Mouse (Mus musculus) hindbrain, embryonic 12.5 days (tissue): ENCODE results near the gene Klrd1. TPM values are rescaled to one million over a fixed set of nuclear protein-coding genes. Genes with fewer than 3 reads are reported as not detected.

Experiments
- ATAC-seq: fragments of 200-750 bp; cut with Nextera tagmentation; 2 replicates; pipeline ENCODE4 v1.8.0; 2017; ENCODE audit warnings: moderate TSS enrichment; ENCODE audit not compliant: low FRiP score
- H3K27ac ChIP-seq: fragments of 300-500 bp; sonication (generic); 2 replicates; pipeline ENCODE4 v1.5.1; 2016; ENCODE audit warnings: mild to moderate bottlenecking
- H3K27me3 ChIP-seq: fragments of 300-500 bp; sonication (generic); 2 replicates; pipeline ENCODE4 v1.6.1; 2016; ENCODE audit warnings: mild to moderate bottlenecking
- H3K36me3 ChIP-seq: fragments of 300-500 bp; sonication (generic); 2 replicates; pipeline ENCODE4 v1.6.1; 2016; ENCODE audit warnings: mild to moderate bottlenecking
- H3K4me1 ChIP-seq: fragments of 300-500 bp; sonication (generic); 2 replicates; pipeline ENCODE4 v1.6.1; 2016
- H3K4me2 ChIP-seq: fragments of 300-500 bp; sonication (generic); replicated peaks from 2 replicates; pipeline ENCODE4 v1.6.1; 2016; ENCODE audit warnings: mild to moderate bottlenecking
- H3K4me3 ChIP-seq: fragments of 300-500 bp; sonication (generic); 2 replicates; pipeline ENCODE4 v1.5.1; 2016; ENCODE audit warnings: mild to moderate bottlenecking
- H3K9ac ChIP-seq: fragments of 300-500 bp; sonication (generic); 2 replicates; pipeline ENCODE4 v1.6.1; 2016; ENCODE audit warnings: mild to moderate bottlenecking, moderate library complexity
- H3K9me3 ChIP-seq: fragments of 300-500 bp; sonication (generic); replicated peaks from 2 replicates; pipeline ENCODE4 v1.6.1; 2016; ENCODE audit warnings: mild to moderate bottlenecking
- WGBS: fragments of 180-500 bp; shearing (Covaris S2); methylation state at CpG from one replicate; pipeline ENCODE4 v1.1.7; 2016; 5-methylcytosine and 5-hydroxymethylcytosine counted together
- polyA plus RNA-seq: library from polyadenylated mRNA; unstranded; fragments of >200 nt; fragmentation: Nextera tagmentation; extraction: Ambion mirVana; gene quantifications from 2 replicates; pipeline ENCODE4 v1.2.1, GENCODE M21; 2016

The Klrd1 gene
- not detected in 2 replicates for polyA plus RNA-seq

DNA sequence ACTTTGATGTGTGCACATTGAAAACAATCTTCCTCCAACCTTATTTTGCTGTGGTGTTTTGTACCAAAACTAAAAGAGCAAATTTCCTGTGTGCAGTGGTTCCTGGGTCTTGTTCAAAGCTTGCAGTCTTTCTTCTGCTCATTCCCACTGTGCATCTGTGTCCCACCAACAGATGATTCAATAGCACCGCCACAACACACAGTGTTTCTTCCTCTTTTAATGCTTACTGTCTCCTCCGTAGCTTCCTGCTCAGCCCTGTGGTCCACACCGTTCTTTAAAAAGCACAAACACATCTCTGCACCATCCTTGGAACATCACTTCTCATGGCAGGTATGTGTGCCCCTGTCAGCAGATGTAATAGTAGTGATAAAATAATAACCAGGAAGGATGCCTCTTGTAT, at the start of gene Klrd1:
Klrd1 (plus strand) TSS at position 275 of the 400 bp plus-strand sequence.
- no peak for ATAC-seq
- WGBS = 87% methylated on average over 3 of the region's 3 CpGs

GRCm38 (mm10) chr6:129541931-129542330, 49.7 kb upstream of the Klrd1 start:
- 45% methylated on average over 9 of the region's 9 CpGs for WGBS
- H3K27me3 ChIP-seq = no peaks in the 10 kb centered on the region
- H3K4me2 ChIP-seq = no peak overlapping the region
- no peak overlapping the region for H3K27ac ChIP-seq
- peaks cover 13% of the 10 kb centered on the region for H3K4me1 ChIP-seq
- H3K9me3 ChIP-seq = no peaks in the 10 kb centered on the region
- no peak overlapping the region for H3K4me3 ChIP-seq
- no peak overlapping the region for H3K9ac ChIP-seq
- H3K36me3 ChIP-seq = peaks cover 44% of the 10 kb centered on the region
- ATAC-seq = no peak

More for the DNA sequence above, at the start of gene Klrd1:
- H3K36me3 ChIP-seq = no peaks in the 10 kb centered on the region
- no peaks in the 10 kb centered on the region for H3K9me3 ChIP-seq
- H3K27me3 ChIP-seq = no peaks in the 10 kb centered on the region
- H3K4me3 ChIP-seq = no peak within 1 kb of the TSS
- no peak within 1 kb of the TSS for H3K4me2 ChIP-seq
- no peaks in the 10 kb centered on the region for H3K4me1 ChIP-seq
- no peak within 1 kb of the TSS for H3K27ac ChIP-seq
- no peak within 1 kb of the TSS for H3K9ac ChIP-seq

GRCm38 (mm10) chr6:129542540-129542939, 49.0 kb upstream of the Klrd1 start:
- peaks cover 44% of the 10 kb centered on the region for H3K36me3 ChIP-seq
- no peak for ATAC-seq
- H3K4me3 ChIP-seq = no peak overlapping the region
- WGBS = 86% methylated on average over 3 of the region's 3 CpGs
- no peaks in the 10 kb centered on the region for H3K9me3 ChIP-seq
- no peak overlapping the region for H3K27ac ChIP-seq
- no peak overlapping the region for H3K4me2 ChIP-seq
- H3K27me3 ChIP-seq = no peaks in the 10 kb centered on the region
- no peak overlapping the region for H3K9ac ChIP-seq
- H3K4me1 ChIP-seq = peaks cover 13% of the 10 kb centered on the region

DNA sequence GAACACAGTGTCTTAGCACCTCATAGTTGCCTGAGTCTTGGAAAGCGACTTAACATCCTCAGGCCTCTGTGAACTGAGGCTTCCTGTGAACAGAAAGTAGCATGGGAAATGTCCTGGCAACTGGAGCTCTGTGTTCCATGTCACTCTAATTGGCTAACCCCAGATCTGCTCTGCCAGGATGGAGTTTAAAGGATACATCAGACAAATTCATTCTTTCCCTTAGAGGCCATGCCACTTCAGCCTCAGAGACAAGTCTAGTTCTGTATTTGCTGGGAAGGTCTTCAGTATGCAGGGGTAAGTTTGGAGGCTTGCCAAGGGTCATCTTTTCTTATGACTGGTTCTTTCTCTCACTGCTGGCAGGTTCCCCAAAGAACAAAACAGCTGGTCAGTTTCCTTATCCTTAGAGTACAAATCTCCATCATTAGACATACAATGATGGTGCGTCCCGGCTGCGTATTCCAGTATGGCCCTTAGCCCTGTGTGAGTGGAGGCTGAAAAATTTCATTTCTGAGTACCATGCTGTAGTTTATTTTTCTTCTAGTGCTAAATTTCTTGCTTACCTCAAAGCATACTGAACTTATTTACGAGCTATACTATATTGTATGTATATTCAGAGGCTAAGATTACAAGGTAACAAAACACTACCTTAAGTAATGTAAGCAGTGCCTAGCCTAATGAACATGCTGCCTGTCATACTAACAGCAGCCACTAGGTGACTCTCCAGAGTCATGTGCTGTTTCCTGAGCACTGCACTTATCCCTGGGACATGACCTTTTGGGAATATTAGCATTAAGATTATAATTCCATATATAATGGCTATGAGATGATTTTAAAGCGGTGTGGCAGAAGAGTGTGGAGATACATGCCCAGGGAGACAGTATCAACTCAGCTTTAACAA, 47.6 kb upstream of the Klrd1 start:
- ATAC-seq = peak; percentile 79
- Histone ChIP-seq H3K4me2 (no peak overlapping the region), H3K9ac (no peak overlapping the region), H3K4me1 (peaks cover 13% of the 10 kb centered on the region), H3K36me3 (peaks cover 30% of the 10 kb centered on the region), H3K27me3 (no peaks in the 10 kb centered on the region), H3K4me3 (no peak overlapping the region), H3K27ac (no peak overlapping the region), H3K9me3 (no peaks in the 10 kb centered on the region)
- WGBS = 68% methylated on average over 6 of the region's 6 CpGs

DNA sequence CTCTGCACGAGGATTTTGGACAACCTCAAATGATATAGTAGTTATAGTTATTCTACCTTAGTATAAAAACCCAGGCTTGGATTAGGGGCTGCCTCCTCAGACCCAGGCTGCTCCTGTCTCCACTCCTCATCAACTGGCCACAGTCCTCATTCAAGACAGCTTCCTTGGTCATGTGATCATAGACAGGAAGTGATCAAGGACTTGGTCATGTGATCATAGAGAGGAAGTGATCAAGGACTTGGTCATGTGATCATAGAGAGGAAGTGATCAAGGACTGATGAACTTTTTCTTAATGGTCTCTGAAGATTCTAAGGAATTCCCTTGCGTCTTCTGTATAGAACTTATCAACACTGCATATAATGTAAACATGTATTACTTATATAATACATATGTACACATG, 44.3 kb upstream of the Klrd1 start:
- ATAC-seq = no peak
- H3K9me3 ChIP-seq = no peaks in the 10 kb centered on the region

GRCm38 (mm10) chr6:129548009-129548408, 43.6 kb upstream of the Klrd1 start:
- 0 out of 2 replicates have a peak, but pooled peaks cover 6% of the 10 kb centered on the region for H3K4me1 ChIP-seq
- no peak overlapping the region for H3K4me2 ChIP-seq
- H3K27ac ChIP-seq = no peak overlapping the region
- H3K9ac ChIP-seq = no peak overlapping the region
- 73% methylated on average over 3 of the region's 3 CpGs for WGBS
- no peaks in the 10 kb centered on the region for H3K27me3 ChIP-seq
- no peak overlapping the region for H3K4me3 ChIP-seq
- no peaks in the 10 kb centered on the region for H3K36me3 ChIP-seq
- no peaks in the 10 kb centered on the region for H3K9me3 ChIP-seq
- ATAC-seq = no peak

More for the DNA sequence above, 44.3 kb upstream of the Klrd1 start:
- Histone ChIP-seq H3K4me1 (0 out of 2 replicates have a peak, but pooled peaks cover 6% of the 10 kb centered on the region), H3K27me3 (no peaks in the 10 kb centered on the region), H3K36me3 (peaks cover 5% of the 10 kb centered on the region; the same call in 1 of the 2 replicates), H3K9ac (no peak overlapping the region), H3K27ac (no peak overlapping the region), H3K4me3 (no peak overlapping the region), H3K4me2 (no peak overlapping the region)
- 84% methylated on average over 2 of the region's 2 CpGs for WGBS

DNA sequence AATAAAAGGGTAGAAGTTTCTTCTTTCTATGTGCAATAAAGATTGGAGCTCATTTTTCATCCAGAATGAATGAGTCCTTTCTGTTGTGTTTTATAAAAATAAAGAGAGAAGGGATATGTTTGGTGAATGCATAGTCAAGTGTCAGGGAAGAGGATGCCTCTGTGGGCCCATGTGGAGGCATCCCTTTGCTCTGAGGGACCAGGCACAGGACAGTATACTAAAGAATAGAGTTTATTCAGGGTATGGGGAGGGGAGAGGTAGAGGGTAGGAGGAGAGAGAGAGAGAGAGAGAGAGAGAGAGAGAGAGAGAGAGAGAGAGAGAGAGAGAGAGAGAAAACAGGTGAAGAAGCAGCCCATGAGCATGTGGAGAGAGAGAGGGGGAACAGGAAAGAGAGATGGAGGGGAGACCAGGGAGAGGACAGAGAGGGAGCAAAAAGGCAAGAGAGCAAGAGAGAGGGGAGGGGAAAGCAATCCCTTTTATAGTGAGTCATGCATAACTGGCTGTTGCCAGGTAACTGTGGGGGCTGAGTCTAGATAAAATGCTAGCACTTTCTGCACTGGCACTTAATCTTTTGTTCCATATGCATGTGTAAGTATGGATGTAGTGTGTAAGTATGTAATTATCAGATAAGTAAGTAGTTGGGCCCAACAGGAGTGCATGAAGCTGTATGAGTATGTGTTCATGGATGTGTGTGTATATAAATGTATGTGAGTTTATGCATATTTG, 34.1 kb upstream of the Klrd1 start:
- H3K4me3 ChIP-seq = no peak overlapping the region
- H3K4me2 ChIP-seq = no peak overlapping the region
- peak; percentile 57 for ATAC-seq
- no peaks in the 10 kb centered on the region for H3K4me1 ChIP-seq
- no peaks in the 10 kb centered on the region for H3K36me3 ChIP-seq
- H3K9me3 ChIP-seq = no peaks in the 10 kb centered on the region
- H3K27me3 ChIP-seq = no peaks in the 10 kb centered on the region
- no peak overlapping the region for H3K9ac ChIP-seq
- H3K27ac ChIP-seq = no peak overlapping the region

- Histone ChIP-seq H3K4me1 (no peaks in the 10 kb centered on the region), H3K9ac (no peak overlapping the region), H3K4me2 (no peak overlapping the region), H3K36me3 (no peaks in the 10 kb centered on the region), H3K4me3 (no peak overlapping the region), H3K27ac (no peak overlapping the region), H3K27me3 (no peaks in the 10 kb centered on the region), H3K9me3 (no peaks in the 10 kb centered on the region)
- 24% methylated on average over 12 of the region's 12 CpGs for WGBS
- peak; percentile 90 for ATAC-seq
Measured at GRCm38 (mm10) chr6:129558946-129559640, 32.5 kb upstream of the Klrd1 start.

GRCm38 (mm10) chr6:129559641-129560027, 31.9 kb upstream of the Klrd1 start:
- ATAC-seq = 0 out of 2 replicates have a peak, but pooled peaks have one; percentile 15

GRCm38 (mm10) chr6:129565257-129565656, 26.3 kb upstream of the Klrd1 start:
- Histone ChIP-seq H3K27me3 (no peaks in the 10 kb centered on the region), H3K4me1 (no peaks in the 10 kb centered on the region), H3K9me3 (no peaks in the 10 kb centered on the region), H3K36me3 (no peaks in the 10 kb centered on the region), H3K4me2 (no peak overlapping the region), H3K4me3 (no peak overlapping the region), H3K9ac (no peak overlapping the region), H3K27ac (no peak overlapping the region)
- 79% methylated on average over 2 of the region's 2 CpGs for WGBS
- no peak for ATAC-seq

More at GRCm38 (mm10) chr6:129559641-129560027, 31.9 kb upstream of the Klrd1 start:
- no peak overlapping the region for H3K27ac ChIP-seq
- no peaks in the 10 kb centered on the region for H3K36me3 ChIP-seq
- no peaks in the 10 kb centered on the region for H3K27me3 ChIP-seq
- no peaks in the 10 kb centered on the region for H3K9me3 ChIP-seq
- WGBS = 54% methylated on average over 4 of the region's 4 CpGs
- no peaks in the 10 kb centered on the region for H3K4me1 ChIP-seq
- H3K9ac ChIP-seq = no peak overlapping the region
- H3K4me3 ChIP-seq = no peak overlapping the region
- no peak overlapping the region for H3K4me2 ChIP-seq

DNA sequence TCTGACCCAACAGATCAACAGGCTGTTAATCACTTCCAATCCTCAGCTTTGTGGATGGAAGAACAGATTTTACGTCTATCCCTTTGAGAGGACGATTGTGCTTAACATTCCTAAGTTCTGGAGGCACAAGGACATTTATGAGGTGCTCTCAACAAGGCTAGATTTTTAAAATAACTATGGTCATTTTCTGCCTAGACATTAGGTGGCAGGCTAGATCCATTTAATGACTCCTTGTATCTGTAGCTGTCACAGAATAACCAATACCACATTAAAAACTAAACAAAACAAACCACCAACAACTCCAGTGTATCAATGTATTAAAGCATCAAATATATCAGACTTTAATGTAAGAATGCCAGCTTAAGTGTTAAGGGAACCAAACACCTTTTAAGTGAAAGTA, 16.3 kb upstream of the Klrd1 start:
- H3K4me3 ChIP-seq = no peak overlapping the region
- no peak overlapping the region for H3K27ac ChIP-seq
- H3K4me2 ChIP-seq = no peak overlapping the region
- no peaks in the 10 kb centered on the region for H3K36me3 ChIP-seq
- no peaks in the 10 kb centered on the region for H3K9me3 ChIP-seq
- H3K27me3 ChIP-seq = no peaks in the 10 kb centered on the region
- ATAC-seq = no peak
- WGBS = 48% methylated on average over 2 of the region's 2 CpGs
- H3K9ac ChIP-seq = no peak overlapping the region
- no peaks in the 10 kb centered on the region for H3K4me1 ChIP-seq

GRCm38 (mm10) chr6:129577605-129578004, 14.0 kb upstream of the Klrd1 start, which contains the start of gene Klre1:
TSS of gene Klre1 (plus strand) at chr6:129577905.
- H3K4me3 ChIP-seq = no peak within 1 kb of the TSS
- no peaks in the 10 kb centered on the region for H3K36me3 ChIP-seq
- no peak within 1 kb of the TSS for H3K4me2 ChIP-seq
- H3K27me3 ChIP-seq = no peaks in the 10 kb centered on the region
- no peaks in the 10 kb centered on the region for H3K9me3 ChIP-seq
- H3K4me1 ChIP-seq = no peaks in the 10 kb centered on the region
- no peak within 1 kb of the TSS for H3K27ac ChIP-seq
- ATAC-seq = no peak
- WGBS = 94% methylated on average over 8 of the region's 8 CpGs
- no peak within 1 kb of the TSS for H3K9ac ChIP-seq
